Mouse (Mus musculus) left cerebral cortex, adult 11 months (tissue): ENCODE results near the gene Zfp853.

ENCODE experiments used
- DNase-seq: peaks from one replicate; pipeline ENCODE4 v3.0.0; 2022; ENCODE audit warnings: low spot score

Zfp853 gene

DNA sequence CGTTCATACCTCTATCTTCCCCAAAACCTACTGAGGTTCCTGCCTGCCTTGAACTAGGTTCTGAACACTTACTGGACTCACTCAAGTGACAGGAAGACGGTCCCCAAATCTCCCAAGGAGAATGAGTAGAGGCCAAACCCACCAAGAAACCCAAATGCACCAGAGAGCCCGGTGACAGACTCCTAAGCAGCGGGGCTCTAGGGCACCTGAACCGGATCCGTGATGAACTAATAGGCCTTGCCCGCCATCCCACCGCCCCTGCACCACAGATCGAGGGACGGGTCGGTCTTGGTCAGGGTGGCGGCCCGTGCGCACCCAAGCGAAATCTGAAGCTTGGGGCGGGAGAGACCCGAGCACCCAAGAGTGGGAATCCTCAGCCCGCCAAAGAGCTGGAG is 40.6 kb downstream of the Zfp853 start:
- DNase-seq: no peak

DNA sequence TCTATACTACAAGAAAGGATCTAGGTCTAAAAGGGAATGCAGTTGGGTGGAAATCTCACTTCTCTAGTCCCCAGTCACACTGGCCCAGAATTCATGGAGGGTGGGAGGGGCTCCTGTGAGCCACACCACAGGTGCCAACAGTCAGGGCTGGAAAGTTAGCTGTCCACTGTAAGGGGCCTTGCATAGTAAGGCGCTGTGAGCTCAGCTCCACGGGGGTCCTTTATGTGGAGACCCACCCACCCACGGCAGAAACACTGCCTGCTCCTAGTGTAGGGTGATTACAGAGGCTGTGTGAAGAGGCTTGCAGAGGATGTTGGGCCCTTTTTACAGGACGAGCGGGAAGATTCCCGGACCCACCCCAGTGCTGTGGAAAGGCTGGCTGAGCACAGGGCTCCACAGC is 41.4 kb downstream of the Zfp853 start:
- no peak for DNase-seq

DNA sequence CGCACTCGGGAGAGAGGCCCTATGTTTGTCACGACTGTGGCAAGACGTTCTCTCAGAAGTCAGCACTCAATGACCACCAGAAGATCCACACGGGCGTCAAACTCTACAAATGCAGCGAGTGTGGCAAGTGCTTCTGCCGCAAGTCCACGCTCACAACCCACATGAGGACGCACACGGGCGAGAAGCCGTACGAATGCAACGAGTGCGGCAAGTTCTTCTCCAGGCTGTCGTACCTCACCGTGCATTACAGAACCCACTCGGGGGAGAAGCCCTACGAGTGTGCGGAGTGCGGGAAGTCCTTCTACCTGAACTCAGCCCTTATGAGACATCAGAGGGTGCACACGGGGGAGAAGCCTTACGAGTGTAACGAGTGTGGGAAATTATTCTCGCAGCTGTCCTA is 48.5 kb downstream of the Zfp853 start:
- no peak for DNase-seq
